19 mouse cellular contexts compared by ENCODE assay signal in genomic region chr10:84615076-84615475, GRCm38 (mm10).
"Had no signal": no experiment of that assay in that cellular context is flagged by ENCODE, and none has a peak within 500 bp of the region (broad histone marks: within the 10 kb centered on the region; RNA-seq: fewer than 3 reads in every experiment).

No protein-coding gene starts in this region.

- H3K4me3 ChIP-seq: lung, embryonic 15.5 days; megakaryocyte, embryonic 14.5 days; midbrain, embryonic 13.5 days; midbrain, embryonic 15.5 days; neural tube, embryonic 12.5 days had no signal

- H3K36me3 ChIP-seq: lung, embryonic 15.5 days; midbrain, embryonic 13.5 days; midbrain, embryonic 15.5 days; neural tube, embryonic 12.5 days had no signal

- H3K4me2 ChIP-seq: lung, embryonic 15.5 days; midbrain, embryonic 11.5 days; midbrain, embryonic 13.5 days; midbrain, embryonic 15.5 days; neural tube, embryonic 12.5 days had no signal

- H3K27me3 ChIP-seq: lung, embryonic 15.5 days; megakaryocyte, embryonic 14.5 days; midbrain, embryonic 13.5 days; midbrain, embryonic 15.5 days; neural tube, embryonic 12.5 days had no signal

- DNase-seq: lung, adult 2 months; lung, postnatal 14 days; lung, postnatal 36 days; retina, postnatal 1 day; right cerebral cortex, adult 18-20 months; right cerebral cortex, postnatal 25 days; right cerebral cortex, postnatal 4 days; spleen, adult 18-20 months; thymus, adult 18-20 months; thymus, postnatal 14 days; thymus, postnatal 36 days had no signal

- ATAC-seq: lung, postnatal 0 days; midbrain, embryonic 13.5 days; midbrain, embryonic 15.5 days had no signal

- H3K27ac ChIP-seq: lung, embryonic 15.5 days; macrophage; midbrain, embryonic 13.5 days; midbrain, embryonic 15.5 days; neural tube, embryonic 12.5 days had no signal

- H3K4me1 ChIP-seq: midbrain, embryonic 13.5 days; midbrain, embryonic 15.5 days; neural tube, embryonic 12.5 days had no signal

- H3K9ac ChIP-seq: lung, embryonic 15.5 days; midbrain, embryonic 13.5 days; midbrain, embryonic 15.5 days; neural tube, embryonic 12.5 days had no signal

- H3K9me3 ChIP-seq: lung, embryonic 15.5 days; megakaryocyte, embryonic 14.5 days; midbrain, embryonic 13.5 days; midbrain, embryonic 15.5 days; neural tube, embryonic 12.5 days had no signal
